Comparison of ENCODE assay signal across 11 mouse cellular contexts in genomic region chr2:31374415-31374814, GRCm38 (mm10).
DNase-seq lines count a peak whose midpoint lies in the region.
"Had no signal": no experiment of that assay in that cellular context is flagged by ENCODE, and none has a peak within 500 bp of the region (broad histone marks: within the 10 kb centered on the region; RNA-seq: fewer than 3 reads in every experiment).

No protein-coding gene starts in this region.

- DNase-seq in embryo, embryonic 10 days (ENCODE audit: low spot score): peak; percentile 18
- no peak for DNase-seq in embryo, embryonic 9.5 days (ENCODE audit: extremely low spot score)
- peak; percentile 30 for DNase-seq in layer of hippocampus, adult 11-12 months (ENCODE audit: low spot score)
- no peak for DNase-seq in layer of hippocampus, postnatal 10 days (ENCODE audit: low spot score in 2 of 2)
- peak; percentile 67 for DNase-seq in MN1 (ENCODE audit: low spot score)
- DNase-seq in layer of hippocampus, adult 9-10 months (ENCODE audit: low spot score): peak; percentile 21
- DNase-seq in cerebellum, adult 11-12 months: no peak
- no peak for DNase-seq in cerebellum, adult 11 months
- DNase-seq: adrenal gland, adult 2 months; cerebellum, postnatal 25 days; kidney, adult 11 months had no signal

Comparison
In these comparisons a context has a peak if more than half of its experiments do, and no peak if none do; other contexts are left out.
1. DNase-seq: peak in embryo, embryonic 10 days (single experiment), layer of hippocampus, adult 11-12 months (single experiment), MN1 (single experiment) and layer of hippocampus, adult 9-10 months (single experiment); none in embryo, embryonic 9.5 days (single experiment), layer of hippocampus, postnatal 10 days (0 of 2), cerebellum, adult 11-12 months (single experiment) and cerebellum, adult 11 months (single experiment).